Mouse (Mus musculus) adrenal gland, adult 2 months (tissue): ENCODE data around the gene Slc39a1. TPM values are rescaled to one million over a fixed set of nuclear protein-coding genes. Genes with fewer than 3 reads are reported as not detected.
A peak's percentile ranks its signal among the peaks of the same experiment; 100 is the strongest.

ENCODE experiments used
- DNase-seq: peaks from one replicate; pipeline ENCODE4 v3.0.0; 2021
- long read RNA-seq: library from polyadenylated mRNA; stranded (forward); transcript quantifications from one replicate; pipeline ENCODE4 v2.0.0, GENCODE M21; 2021
- polyA plus RNA-seq: library from polyadenylated mRNA; depleted of rRNA; stranded (reverse); fragments of >200 nt; gene quantifications from 2 replicates; pipeline ENCODE4 v1.2.3, GENCODE M21; 2012; rRNA removed
- total RNA-seq, 2 experiments: library from RNA; stranded (reverse); gene quantifications; 2 replicates each; pipeline ENCODE4 v1.2.3; 2021

Slc39a1 gene
- total RNA-seq (100 to 1,000 TPM; 124 to 160 TPM), polyA plus RNA-seq (93.2 and 105 TPM in 2 replicates)
- long read RNA-seq, transcript Slc39a1-201 (4 exons, 2,364 nt), result major isoform, 29 of 40 reads
- long read RNA-seq, partial matches to known transcripts, result 8 of 40 reads
- long read RNA-seq, other reads (novel, unspliced or antisense), result 3 of 40 reads

GRCm38 (mm10) chr3:90247960-90248745, at the start of gene Slc39a1:
TSS of gene Slc39a1 (plus strand) at chr3:90248172.
- peak; percentile 97 for DNase-seq

GRCm38 (mm10) chr3:90202884-90203283, 45.1 kb upstream of the Slc39a1 start:
- no peak for DNase-seq

- DNase-seq, result no peak
These were observed 44.4 kb upstream of the Slc39a1 start for GRCm38 (mm10) chr3:90203619-90204018.

- no peak for DNase-seq
These were observed 43.4 kb upstream of the Slc39a1 start for GRCm38 (mm10) chr3:90204582-90204981.

GRCm38 (mm10) chr3:90208662-90209061, 39.3 kb upstream of the Slc39a1 start:
- DNase-seq, result no peak

GRCm38 (mm10) chr3:90209908-90210566, 37.9 kb upstream of the Slc39a1 start:
- DNase-seq, result no peak

GRCm38 (mm10) chr3:90211475-90212398, 36.2 kb upstream of the Slc39a1 start:
- no peak for DNase-seq

GRCm38 (mm10) chr3:90212723-90213122, 35.2 kb upstream of the Slc39a1 start:
- no peak for DNase-seq

- peak; percentile 93 for DNase-seq
These were observed 34.5 kb upstream of the Slc39a1 start, which contains the start of the genes Rps27 and Rab13 for GRCm38 (mm10) chr3:90213377-90213866. TSS of gene Rps27 (minus strand) at chr3:90213651. TSS of gene Rab13 (plus strand) at chr3:90213695.

- peak; percentile 48 for DNase-seq
These were observed 33.9 kb upstream of the Slc39a1 start for GRCm38 (mm10) chr3:90213956-90214684.

GRCm38 (mm10) chr3:90215825-90216380, 32.1 kb upstream of the Slc39a1 start:
- no peak for DNase-seq

GRCm38 (mm10) chr3:90220088-90220487, 27.9 kb upstream of the Slc39a1 start:
- peak; percentile 59 for DNase-seq

GRCm38 (mm10) chr3:90220531-90220951, 27.4 kb upstream of the Slc39a1 start:
- DNase-seq, result peak; percentile 92

GRCm38 (mm10) chr3:90221123-90221522, 26.8 kb upstream of the Slc39a1 start:
- DNase-seq, result no peak

- no peak for DNase-seq
These were observed 25.5 kb upstream of the Slc39a1 start for GRCm38 (mm10) chr3:90222455-90222854.

GRCm38 (mm10) chr3:90222941-90223340, 25.0 kb upstream of the Slc39a1 start:
- no peak for DNase-seq

GRCm38 (mm10) chr3:90224331-90224730, 23.6 kb upstream of the Slc39a1 start:
- DNase-seq, result no peak

- no peak for DNase-seq
These were observed 16.9 kb upstream of the Slc39a1 start for GRCm38 (mm10) chr3:90231075-90231474.

GRCm38 (mm10) chr3:90231507-90232333, 16.3 kb upstream of the Slc39a1 start, which contains the start of gene Jtb:
TSS of gene Jtb (plus strand) at chr3:90231597.
- peak; percentile 96 for DNase-seq
